Mouse (Mus musculus) stomach, postnatal 0 days (tissue): ENCODE data around the gene Tnfaip3. TPM values are rescaled to one million over a fixed set of nuclear protein-coding genes. Genes with fewer than 3 reads are reported as not detected.
A peak's percentile ranks its signal among the peaks of the same experiment; 100 is the strongest.

ENCODE experiments used
- ATAC-seq: fragments of 200-750 bp; cut with Nextera tagmentation; 2 replicates; pipeline ENCODE4 v1.8.0; 2017; ENCODE audit not compliant: low FRiP score, low TSS enrichment
- DNase-seq: peaks from one replicate; pipeline ENCODE4 v3.0.0-alpha.2; 2016; ENCODE audit warnings: low spot score
- H3K27ac ChIP-seq: fragments of 300-500 bp; sonication (generic); replicated peaks from 2 replicates; pipeline ENCODE4 v1.5.1; 2014; ENCODE audit warnings: mild to moderate bottlenecking, control low read depth
- H3K27me3 ChIP-seq: fragments of 300-500 bp; sonication (generic); 2 replicates; pipeline ENCODE4 v1.6.1; 2014; ENCODE audit warnings: low read length; ENCODE audit not compliant: control insufficient read depth, insufficient read depth
- H3K36me3 ChIP-seq: fragments of 300-500 bp; sonication (generic); 2 replicates; pipeline ENCODE4 v1.6.1; 2014; ENCODE audit warnings: low read length, mixed read lengths; ENCODE audit not compliant: control insufficient read depth, insufficient read depth
- H3K4me1 ChIP-seq: fragments of 300-500 bp; sonication (generic); replicated peaks from 2 replicates; pipeline ENCODE4 v1.6.1; 2014; ENCODE audit warnings: antibody characterized with exemption; ENCODE audit not compliant: control insufficient read depth, insufficient read depth
- H3K4me2 ChIP-seq: fragments of 300-500 bp; sonication (generic); replicated peaks from 2 replicates; pipeline ENCODE4 v1.6.1; 2014; ENCODE audit warnings: low read depth, mild to moderate bottlenecking, control low read depth, moderate library complexity
- H3K4me3 ChIP-seq: fragments of 300-500 bp; sonication (generic); 2 replicates; pipeline ENCODE4 v1.5.1; 2014; ENCODE audit warnings: low read depth, low read length, control low read depth
- H3K9ac ChIP-seq: fragments of 300-500 bp; sonication (generic); 2 replicates; pipeline ENCODE4 v1.6.1; 2014; ENCODE audit warnings: mild to moderate bottlenecking, low read length, control low read depth, mixed read lengths
- H3K9me3 ChIP-seq: fragments of 300-500 bp; sonication (generic); 2 replicates; pipeline ENCODE4 v1.6.1; 2016; ENCODE audit warnings: low read length; ENCODE audit not compliant: control insufficient read depth
- CTCF ChIP-seq: IDR thresholded peaks from 2 replicates; pipeline ENCODE4 v1.5.1; 2016; ENCODE audit warnings: antibody characterized with exemption, low read depth, mild to moderate bottlenecking, moderate library complexity
- EP300 ChIP-seq: optimal IDR thresholded peaks from 2 replicates; pipeline ENCODE3; 2016; ENCODE audit warnings: antibody characterized with exemption
- WGBS: fragments of 180-500 bp; shearing (Covaris S2); extraction: QIAGEN DNeasy Blood & Tissue Kit; methylation state at CpG from one replicate; pipeline ENCODE4 v1.1.7; 2014; 5-methylcytosine and 5-hydroxymethylcytosine counted together
- polyA plus RNA-seq: library from polyadenylated mRNA; unstranded; fragments of >200 nt; fragmentation: Nextera tagmentation; extraction: Ambion mirVana; gene quantifications from 2 replicates; pipeline ENCODE4 v1.2.1, GENCODE M21; 2015

Tnfaip3 gene
- polyA plus RNA-seq, 1 experiment from 2014 or later = 1.8 TPM

- H3K9ac ChIP-seq = no peak overlapping the region
- TF ChIP-seq EP300 = no peak
- no peak for TF ChIP-seq CTCF
- H3K27ac ChIP-seq = no peak overlapping the region
- no peak for ATAC-seq
- no peaks in the 10 kb centered on the region for H3K36me3 ChIP-seq
- 89% methylated on average over 3 of the region's 3 CpGs for whole genome bisulfite sequencing
- no peaks in the 10 kb centered on the region for H3K27me3 ChIP-seq
- H3K9me3 ChIP-seq = no peaks in the 10 kb centered on the region
- no peak for DNase-seq
- H3K4me3 ChIP-seq = no peak overlapping the region
- no peak overlapping the region for H3K4me2 ChIP-seq
- no peaks in the 10 kb centered on the region for H3K4me1 ChIP-seq
These were observed 45.7 kb upstream of the Tnfaip3 start for GRCm38 (mm10) chr10:19061201-19061600.

- Histone ChIP-seq H3K36me3 (no peaks in the 10 kb centered on the region), H3K4me3 (no peak overlapping the region), H3K4me2 (no peak overlapping the region), H3K4me1 (no peaks in the 10 kb centered on the region), H3K9me3 (no peaks in the 10 kb centered on the region), H3K9ac (no peak overlapping the region), H3K27ac (no peak overlapping the region), H3K27me3 (no peaks in the 10 kb centered on the region)
- WGBS = 59% methylated on average over 1 of the region's 1 CpGs
- ATAC-seq (no peak), DNase-seq (no peak)
- TF ChIP-seq EP300 = no peak
- no peak for TF ChIP-seq CTCF
These were observed 38.1 kb upstream of the Tnfaip3 start for GRCm38 (mm10) chr10:19053524-19053923.

GRCm38 (mm10) chr10:19045986-19046385, 30.5 kb upstream of the Tnfaip3 start:
- no peak for DNase-seq
- H3K9ac ChIP-seq = no peak overlapping the region
- H3K27ac ChIP-seq = no peak overlapping the region
- no peaks in the 10 kb centered on the region for H3K27me3 ChIP-seq
- H3K4me3 ChIP-seq = no peak overlapping the region
- H3K4me2 ChIP-seq = no peak overlapping the region
- no peaks in the 10 kb centered on the region for H3K9me3 ChIP-seq
- WGBS = 51% methylated on average over 2 of the region's 2 CpGs
- no peak for TF ChIP-seq EP300
- no peak for TF ChIP-seq CTCF
- no peak for ATAC-seq
- H3K36me3 ChIP-seq = no peaks in the 10 kb centered on the region
- H3K4me1 ChIP-seq = no peaks in the 10 kb centered on the region

- TF ChIP-seq EP300 (no peak), CTCF (no peak)
- peak overlapping the region; percentile 14; the same call in 1 of the 2 replicates for H3K27ac ChIP-seq
- no peak overlapping the region for H3K4me3 ChIP-seq
- H3K4me2 ChIP-seq = no peak overlapping the region
- H3K9me3 ChIP-seq = no peaks in the 10 kb centered on the region
- H3K36me3 ChIP-seq = no peaks in the 10 kb centered on the region
- no peaks in the 10 kb centered on the region for H3K4me1 ChIP-seq
- DNase-seq (no peak), ATAC-seq (peak; percentile 70; the same call in 1 of the 2 replicates)
- no peak overlapping the region for H3K9ac ChIP-seq
- H3K27me3 ChIP-seq = no peaks in the 10 kb centered on the region
- 59% methylated on average over 9 of the region's 9 CpGs for WGBS
These were observed 29.5 kb upstream of the Tnfaip3 start for GRCm38 (mm10) chr10:19044765-19045516.

GRCm38 (mm10) chr10:19043529-19044262, 28.2 kb upstream of the Tnfaip3 start:
- no peaks in the 10 kb centered on the region for H3K4me1 ChIP-seq
- peak overlapping the region; percentile 35 for H3K4me2 ChIP-seq
- H3K27ac ChIP-seq = 0 out of 2 replicates have a peak overlapping the region, but pooled peaks have one; percentile 49
- 46% methylated on average over 4 of the region's 4 CpGs for WGBS
- no peaks in the 10 kb centered on the region for H3K36me3 ChIP-seq
- H3K9me3 ChIP-seq = no peaks in the 10 kb centered on the region
- no peaks in the 10 kb centered on the region for H3K27me3 ChIP-seq
- H3K4me3 ChIP-seq = 0 out of 2 replicates have a peak overlapping the region, but pooled peaks have one; percentile 8
- ATAC-seq = peak; percentile 91
- TF ChIP-seq EP300 = no peak
- no peak for TF ChIP-seq CTCF
- peak; percentile 60 for DNase-seq
- H3K9ac ChIP-seq = no peak overlapping the region

- DNase-seq (no peak), ATAC-seq (no peak)
- Histone ChIP-seq H3K4me2 (no peak overlapping the region), H3K4me1 (no peaks in the 10 kb centered on the region), H3K27me3 (no peaks in the 10 kb centered on the region), H3K4me3 (no peak overlapping the region), H3K9ac (no peak overlapping the region), H3K9me3 (no peaks in the 10 kb centered on the region), H3K36me3 (no peaks in the 10 kb centered on the region), H3K27ac (no peak overlapping the region)
- TF ChIP-seq EP300 (no peak), CTCF (no peak)
- 90% methylated on average over 2 of the region's 2 CpGs for WGBS
These were observed 24.7 kb upstream of the Tnfaip3 start for GRCm38 (mm10) chr10:19040147-19040546.
